Mouse (Mus musculus): ENCODE data around the gene Celsr2. TPM values are rescaled to one million over a fixed set of nuclear protein-coding genes. Genes with fewer than 3 reads are reported as not detected.
A peak's percentile ranks its signal among the peaks of the same experiment; 100 is the strongest.

Celsr2 gene
- polyA plus RNA-seq, 1 experiment from 2014 or later = 14.4 TPM

- Histone ChIP-seq H3K27me3 (ENCODE audit: control insufficient read depth, insufficient read depth, low read length) (no peaks in the 10 kb centered on the region), H3K36me3 (ENCODE audit: control insufficient read depth, insufficient read depth, low read length) (peaks cover 20% of the 10 kb centered on the region; the same call in 1 of the 2 replicates), H3K4me3 (replicated peaks; ENCODE audit: low read length) (no peak overlapping the region), H3K9ac (ENCODE audit: low read length) (no peak overlapping the region), H3K4me2 (ENCODE audit: low read depth, low read length) (no peak overlapping the region), H3K4me1 (ENCODE audit: control insufficient read depth, insufficient read depth, low read length) (no peaks in the 10 kb centered on the region), H3K27ac (ENCODE audit: low read length) (no peak overlapping the region), H3K9me3 (replicated peaks; ENCODE audit: control insufficient read depth, low read length) (no peaks in the 10 kb centered on the region)
- 85% methylated on average over 17 of the region's 17 CpGs for WGBS
- ATAC-seq (ENCODE audit: insufficient read depth, low FRiP score) = no peak
Measured at GRCm38 (mm10) chr3:108435701-108436379, 20.5 kb upstream of the Celsr2 start.

- Histone ChIP-seq H3K27me3 (ENCODE audit: control insufficient read depth, insufficient read depth, low read length) (no peaks in the 10 kb centered on the region), H3K4me3 (replicated peaks; ENCODE audit: low read length) (no peak overlapping the region), H3K4me1 (ENCODE audit: control insufficient read depth, insufficient read depth, low read length) (no peaks in the 10 kb centered on the region), H3K4me2 (ENCODE audit: low read depth, low read length) (no peak overlapping the region), H3K27ac (ENCODE audit: low read length) (no peak overlapping the region; the same call in 1 of the 2 replicates), H3K36me3 (ENCODE audit: control insufficient read depth, insufficient read depth, low read length) (peaks cover 22% of the 10 kb centered on the region), H3K9me3 (replicated peaks; ENCODE audit: control insufficient read depth, low read length) (no peaks in the 10 kb centered on the region), H3K9ac (ENCODE audit: low read length) (no peak overlapping the region)
- no peak for ATAC-seq (ENCODE audit: insufficient read depth, low FRiP score)
- 58% methylated on average over 19 of the region's 19 CpGs for WGBS
Measured at GRCm38 (mm10) chr3:108433881-108434495, 18.6 kb upstream of the Celsr2 start.

GRCm38 (mm10) chr3:108433188-108433880 lies 18.0 kb upstream of the Celsr2 start:
- Histone ChIP-seq H3K4me1 (ENCODE audit: control insufficient read depth, insufficient read depth, low read length) (no peaks in the 10 kb centered on the region), H3K4me3 (replicated peaks; ENCODE audit: low read length) (no peak overlapping the region), H3K4me2 (ENCODE audit: low read depth, low read length) (no peak overlapping the region), H3K9ac (ENCODE audit: low read length) (no peak overlapping the region), H3K27me3 (ENCODE audit: control insufficient read depth, insufficient read depth, low read length) (no peaks in the 10 kb centered on the region), H3K9me3 (replicated peaks; ENCODE audit: control insufficient read depth, low read length) (no peaks in the 10 kb centered on the region), H3K36me3 (ENCODE audit: control insufficient read depth, insufficient read depth, low read length) (peaks cover 28% of the 10 kb centered on the region), H3K27ac (ENCODE audit: low read length) (no peak overlapping the region)
- no peak for ATAC-seq (ENCODE audit: insufficient read depth, low FRiP score)
- 55% methylated on average over 18 of the region's 18 CpGs for WGBS

- Histone ChIP-seq H3K27ac (ENCODE audit: low read length) (no peak overlapping the region), H3K36me3 (ENCODE audit: control insufficient read depth, insufficient read depth, low read length) (peaks cover 33% of the 10 kb centered on the region), H3K4me2 (ENCODE audit: low read depth, low read length) (no peak overlapping the region), H3K9ac (ENCODE audit: low read length) (no peak overlapping the region), H3K9me3 (replicated peaks; ENCODE audit: control insufficient read depth, low read length) (no peaks in the 10 kb centered on the region), H3K4me3 (replicated peaks; ENCODE audit: low read length) (no peak overlapping the region), H3K4me1 (ENCODE audit: control insufficient read depth, insufficient read depth, low read length) (no peaks in the 10 kb centered on the region), H3K27me3 (ENCODE audit: control insufficient read depth, insufficient read depth, low read length) (no peaks in the 10 kb centered on the region)
- no peak for ATAC-seq (ENCODE audit: insufficient read depth, low FRiP score)
- 85% methylated on average over 13 of the region's 13 CpGs for WGBS
Measured at GRCm38 (mm10) chr3:108432542-108433187, 17.3 kb upstream of the Celsr2 start.

GRCm38 (mm10) chr3:108425624-108426018 lies 10.3 kb upstream of the Celsr2 start:
- H3K9me3 ChIP-seq (replicated peaks; ENCODE audit: control insufficient read depth, low read length) = no peaks in the 10 kb centered on the region
- 78% methylated on average over 6 of the region's 6 CpGs for WGBS
- H3K36me3 ChIP-seq (ENCODE audit: control insufficient read depth, insufficient read depth, low read length) = peaks cover 24% of the 10 kb centered on the region
- H3K9ac ChIP-seq (ENCODE audit: low read length) = no peak overlapping the region
- no peaks in the 10 kb centered on the region for H3K27me3 ChIP-seq (ENCODE audit: control insufficient read depth, insufficient read depth, low read length)
- ATAC-seq (ENCODE audit: insufficient read depth, low FRiP score) = no peak
- peaks cover 21% of the 10 kb centered on the region for H3K4me1 ChIP-seq (ENCODE audit: control insufficient read depth, insufficient read depth, low read length)
- peak overlapping the region; percentile 58; the same call in 1 of the 2 replicates for H3K27ac ChIP-seq (ENCODE audit: low read length)
- no peak overlapping the region for H3K4me2 ChIP-seq (ENCODE audit: low read depth, low read length)
- no peak overlapping the region for H3K4me3 ChIP-seq (replicated peaks; ENCODE audit: low read length)

GRCm38 (mm10) chr3:108424944-108425623 lies 9.7 kb upstream of the Celsr2 start:
- ATAC-seq (ENCODE audit: insufficient read depth, low FRiP score) = no peak
- no peaks in the 10 kb centered on the region for H3K27me3 ChIP-seq (ENCODE audit: control insufficient read depth, insufficient read depth, low read length)
- peaks cover 21% of the 10 kb centered on the region for H3K4me1 ChIP-seq (ENCODE audit: control insufficient read depth, insufficient read depth, low read length)
- H3K9ac ChIP-seq (ENCODE audit: low read length) = no peak overlapping the region
- H3K9me3 ChIP-seq (replicated peaks; ENCODE audit: control insufficient read depth, low read length) = no peaks in the 10 kb centered on the region
- H3K27ac ChIP-seq (ENCODE audit: low read length) = peak overlapping the region; percentile 58
- H3K4me3 ChIP-seq (replicated peaks; ENCODE audit: low read length) = no peak overlapping the region
- peaks cover 24% of the 10 kb centered on the region for H3K36me3 ChIP-seq (ENCODE audit: control insufficient read depth, insufficient read depth, low read length)
- 79% methylated on average over 7 of the region's 7 CpGs for WGBS
- no peak overlapping the region for H3K4me2 ChIP-seq (ENCODE audit: low read depth, low read length)

- no peaks in the 10 kb centered on the region for H3K9me3 ChIP-seq (replicated peaks; ENCODE audit: control insufficient read depth, low read length)
- H3K4me2 ChIP-seq (ENCODE audit: low read depth, low read length) = peak overlapping the region; percentile 45
- 14% methylated on average over 11 of the region's 11 CpGs for WGBS
- peak; percentile 84 for ATAC-seq (ENCODE audit: insufficient read depth, low FRiP score)
- peak overlapping the region; percentile 12; the same call in 1 of the 2 replicates for H3K4me3 ChIP-seq (replicated peaks; ENCODE audit: low read length)
- H3K4me1 ChIP-seq (ENCODE audit: control insufficient read depth, insufficient read depth, low read length) = peaks cover 21% of the 10 kb centered on the region
- peak overlapping the region; percentile 58 for H3K27ac ChIP-seq (ENCODE audit: low read length)
- no peaks in the 10 kb centered on the region for H3K27me3 ChIP-seq (ENCODE audit: control insufficient read depth, insufficient read depth, low read length)
- 0 out of 2 replicates have a peak overlapping the region, but pooled peaks have one; percentile 2 for H3K9ac ChIP-seq (ENCODE audit: low read length)
- H3K36me3 ChIP-seq (ENCODE audit: control insufficient read depth, insufficient read depth, low read length) = peaks cover 22% of the 10 kb centered on the region
Measured at GRCm38 (mm10) chr3:108423844-108424801, 8.8 kb upstream of the Celsr2 start.

GRCm38 (mm10) chr3:108423006-108423405 lies 7.7 kb upstream of the Celsr2 start:
- H3K4me2 ChIP-seq (ENCODE audit: low read depth, low read length) = no peak overlapping the region
- 52% methylated on average over 6 of the region's 6 CpGs for WGBS
- H3K9ac ChIP-seq (ENCODE audit: low read length) = no peak overlapping the region
- no peaks in the 10 kb centered on the region for H3K9me3 ChIP-seq (replicated peaks; ENCODE audit: control insufficient read depth, low read length)
- H3K27me3 ChIP-seq (ENCODE audit: control insufficient read depth, insufficient read depth, low read length) = no peaks in the 10 kb centered on the region
- H3K36me3 ChIP-seq (ENCODE audit: control insufficient read depth, insufficient read depth, low read length) = peaks cover 12% of the 10 kb centered on the region
- no peak for ATAC-seq (ENCODE audit: insufficient read depth, low FRiP score)
- peak overlapping the region; percentile 58 for H3K27ac ChIP-seq (ENCODE audit: low read length)
- no peak overlapping the region for H3K4me3 ChIP-seq (replicated peaks; ENCODE audit: low read length)
- peaks cover 21% of the 10 kb centered on the region for H3K4me1 ChIP-seq (ENCODE audit: control insufficient read depth, insufficient read depth, low read length)
